Comparison of ENCODE assay signal across 8 mouse cellular contexts in genomic region chr1:133800512-133800911, GRCm38 (mm10). TPM values are rescaled to one million over a fixed set of nuclear protein-coding genes. Genes with fewer than 3 reads are reported as not detected.
A peak's percentile ranks its signal among the peaks of the same experiment; 100 is the strongest.
DNase-seq lines count a peak whose midpoint lies in the region; ATAC-seq and TF ChIP-seq lines count a peak whose summit lies in the region.

No protein-coding gene starts in this region.

- no peak for DNase-seq in heart, postnatal 36 days
- DNase-seq in CH12.LX (ENCODE audit: extremely low read depth): peak; percentile 33
- DNase-seq in limb, embryonic 11.5 days (ENCODE audit: low spot score): peak; percentile 26
- peak; percentile 9 for DNase-seq in splenic B cell, adult 2 months (ENCODE audit: low read depth, low spot score)
- no peak for DNase-seq in retina, postnatal 1 day
- DNase-seq in right cerebral cortex, adult 18-20 months: no peak

- 0 out of 2 replicates have a peak, but pooled peaks cover 5% of the 10 kb centered on the region for H3K36me3 ChIP-seq in heart, embryonic 13.5 days
- H3K36me3 ChIP-seq in CH12.LX (replicated peaks in 1 of 2; ENCODE audit: control insufficient read depth in 1 of 2, insufficient read depth in 1 of 2, low read length in 1 of 2): peaks cover 0 to 4% of the 10 kb centered on the region in 2 experiments
- no peaks in the 10 kb centered on the region for H3K36me3 ChIP-seq in embryonic facial prominence, embryonic 15.5 days
- H3K36me3 ChIP-seq in limb, embryonic 11.5 days (ENCODE audit: control insufficient read depth, insufficient read depth, low read length): no peaks in the 10 kb centered on the region
- H3K36me3 ChIP-seq in splenic B cell, adult 2 months (ENCODE audit: control insufficient read depth, insufficient read depth, low read length, poor library complexity, severe bottlenecking): no peaks in the 10 kb centered on the region

- TF ChIP-seq EP300 in CH12.LX (IDR thresholded peaks at IDR 0.05; ENCODE audit: low read length): no peak

- under 1% methylated on average over 16 of the region's 16 CpGs for WGBS in heart, embryonic 13.5 days
- WGBS in embryonic facial prominence, embryonic 15.5 days: under 1% methylated on average over 16 of the region's 16 CpGs
- WGBS in limb, embryonic 11.5 days: under 1% methylated on average over 16 of the region's 16 CpGs

- no peaks in the 10 kb centered on the region for H3K79me2 ChIP-seq in CH12.LX (replicated peaks; ENCODE audit: control insufficient read depth, extremely low read depth, insufficient read depth, poor library complexity, severe bottlenecking)

- H3K4me1 ChIP-seq in heart, embryonic 13.5 days: peaks cover 65% of the 10 kb centered on the region
- peaks cover 12 to 37% of the 10 kb centered on the region in 2 experiments for H3K4me1 ChIP-seq in CH12.LX (ENCODE audit: control insufficient read depth in 1 of 2, insufficient read depth in 2 of 2)
- peaks cover 55% of the 10 kb centered on the region for H3K4me1 ChIP-seq in embryonic facial prominence, embryonic 15.5 days
- peaks cover 12% of the 10 kb centered on the region for H3K4me1 ChIP-seq in limb, embryonic 11.5 days (ENCODE audit: control insufficient read depth, insufficient read depth, low read length)

- in situ Hi-C loops in CH12.LX (cut with MboI; ENCODE audit: low pct_ligation_motif_present, low pct_unique_long_range_greater_than_20kb, low sequenced_read_pairs): no loop called here

- dilution Hi-C loops in CH12.LX (cut with MboI; ENCODE audit: extremely low pct_ligation_motif_present, extremely low pct_unique_long_range_greater_than_20kb, low sequenced_read_pairs): no loop called here

- TF ChIP-seq RAD21 in CH12.LX (IDR thresholded peaks at IDR 0.05; ENCODE audit: low read depth, low read length): no peak

- H3K27me3 ChIP-seq in heart, embryonic 13.5 days (replicated peaks): no peaks in the 10 kb centered on the region; the same call in 1 of the 2 replicates
- H3K27me3 ChIP-seq in CH12.LX (replicated peaks): peaks cover 18% of the 10 kb centered on the region
- H3K27me3 ChIP-seq in embryonic facial prominence, embryonic 15.5 days: no peaks in the 10 kb centered on the region
- 0 out of 2 replicates have a peak, but pooled peaks cover 2% of the 10 kb centered on the region for H3K27me3 ChIP-seq in limb, embryonic 11.5 days (ENCODE audit: control insufficient read depth, insufficient read depth, low read length)
- H3K27me3 ChIP-seq in splenic B cell, adult 2 months (ENCODE audit: control insufficient read depth, insufficient read depth, low read length, poor library complexity, severe bottlenecking): no peaks in the 10 kb centered on the region

- H3K27ac ChIP-seq in heart, embryonic 13.5 days (replicated peaks): peak overlapping the region; percentile 82
- no peak overlapping the region for H3K27ac ChIP-seq in CH12.LX (ENCODE audit: insufficient read depth, low read depth)
- peak overlapping the region; percentile 93 for H3K27ac ChIP-seq in embryonic facial prominence, embryonic 15.5 days (replicated peaks)
- H3K27ac ChIP-seq in limb, embryonic 11.5 days (replicated peaks; ENCODE audit: low read depth, low read length): no peak overlapping the region

- TF ChIP-seq POLR2A in CH12.LX (IDR thresholded peaks at IDR 0.05; ENCODE audit: low read depth, low read length): no peak

- TF ChIP-seq CTCF in CH12.LX (conservative IDR thresholded peaks at IDR 0.05 in 1 of 2, IDR thresholded peaks at IDR 0.05 in 1 of 2; ENCODE audit: low read depth in 2 of 2, low read length in 2 of 2): no peak

- ATAC-seq in heart, embryonic 13.5 days (ENCODE audit: extremely low read depth, insufficient number of reproducible peaks, low FRiP score, low TSS enrichment): no peak; the same call in 1 of the 2 replicates
- 0 out of 2 replicates have a peak, but pooled peaks have one; percentile 13 for ATAC-seq in embryonic facial prominence, embryonic 15.5 days (ENCODE audit: insufficient number of reproducible peaks, low FRiP score, low TSS enrichment, low read depth)
- ATAC-seq in limb, embryonic 11.5 days (ENCODE audit: insufficient number of reproducible peaks, low FRiP score, low TSS enrichment, low read depth): 0 out of 2 replicates have a peak, but pooled peaks have one; percentile 15

- intact Hi-C loops in heart, postnatal 36 days (cut with DNase I): loop anchor here (1.0 to 2.0 kb wide), 2 partner anchors 54 to 92 kb away; no protein-coding TSS in a partner anchor

- peak overlapping the region; percentile 62 for H3K4me3 ChIP-seq in heart, embryonic 13.5 days
- peak overlapping the region; percentile 49 to 61 (median 60) for H3K4me3 ChIP-seq in CH12.LX (replicated peaks in 1 of 3; ENCODE audit: low read depth in 2 of 3, low read length in 2 of 3, poor library complexity in 1 of 3)
- peak overlapping the region; percentile 72 for H3K4me3 ChIP-seq in embryonic facial prominence, embryonic 15.5 days (replicated peaks)
- H3K4me3 ChIP-seq in limb, embryonic 11.5 days (ENCODE audit: low read depth, low read length): peak overlapping the region; percentile 53

- peak overlapping the region; percentile 86 for H3K9ac ChIP-seq in heart, embryonic 13.5 days
- peak overlapping the region; percentile 0; the same call in 1 of the 2 replicates for H3K9ac ChIP-seq in CH12.LX (ENCODE audit: insufficient read depth, low read depth)
- peak overlapping the region; percentile 53 for H3K9ac ChIP-seq in embryonic facial prominence, embryonic 15.5 days
- H3K9ac ChIP-seq in limb, embryonic 11.5 days (ENCODE audit: low read length): peak overlapping the region; percentile 51

- H3K9me3 ChIP-seq in heart, embryonic 13.5 days: no peaks in the 10 kb centered on the region
- H3K9me3 ChIP-seq in CH12.LX (replicated peaks; ENCODE audit: low read length): no peaks in the 10 kb centered on the region
- H3K9me3 ChIP-seq in embryonic facial prominence, embryonic 15.5 days (replicated peaks): no peaks in the 10 kb centered on the region
- H3K9me3 ChIP-seq in limb, embryonic 11.5 days (ENCODE audit: control insufficient read depth, low read length): no peaks in the 10 kb centered on the region

- H3K4me2 ChIP-seq in heart, embryonic 13.5 days: peak overlapping the region; percentile 73
- peak overlapping the region; percentile 76 for H3K4me2 ChIP-seq in CH12.LX (ENCODE audit: insufficient read depth, low read depth, poor library complexity, severe bottlenecking)
- H3K4me2 ChIP-seq in embryonic facial prominence, embryonic 15.5 days (replicated peaks): peak overlapping the region; percentile 86
- H3K4me2 ChIP-seq in limb, embryonic 11.5 days (ENCODE audit: low read depth, severe bottlenecking): peak overlapping the region; percentile 95

TF ChIP-seq in CH12.LX, 34 proteins besides CTCF, POLR2A, EP300 and RAD21:
- TF ChIP-seq NELFE (IDR thresholded peaks at IDR 0.05; ENCODE audit: low read depth, low read length) (no peak), TCF12 (IDR thresholded peaks at IDR 0.05; ENCODE audit: low read depth, low read length) (0 out of 2 replicates have a peak, but pooled peaks have one; percentile 14), TBP (conservative IDR thresholded peaks at IDR 0.05; ENCODE audit: low read depth, low read length) (no peak)

RNA-seq across cellular contexts. Expression of gene Atp2b4, which starts 0.3 kb away (rescaled TPM):
- 13.9 and 16.8 TPM in 2 replicates for polyA plus RNA-seq in heart, embryonic 13.5 days (2015; fragmentation: Nextera tagmentation; extraction: Ambion mirVana)
- 10 to 100 TPM; 19.5 to 23.7 TPM for total RNA-seq in heart, postnatal 36 days (2021)
- total RNA-seq in CH12.LX (2012; rRNA removed): 15.9 and 17.5 TPM in 2 replicates
- 5.8 and 6.9 TPM in 2 replicates for total RNA-seq in CH12.LX (2014; rRNA removed)
- 16.2 and 18.4 TPM in 2 replicates for polyA plus RNA-seq in CH12.LX (2012; ENCODE audit: insufficient read length, low read depth)
- 22.3 and 24.4 TPM in 2 replicates for polyA plus RNA-seq in embryonic facial prominence, embryonic 15.5 days (2015; fragmentation: Nextera tagmentation; extraction: Ambion mirVana)
- 5.8 and 7.4 TPM in 2 replicates for polyA plus RNA-seq in limb, embryonic 11.5 days (2014; fragmentation: Nextera tagmentation; extraction: Ambion mirVana)

Comparison
In these comparisons a context has a peak if more than half of its experiments do, and no peak if none do; other contexts are left out.
1. H3K27ac ChIP-seq: peak in heart, embryonic 13.5 days (single experiment) and embryonic facial prominence, embryonic 15.5 days (single experiment); none in CH12.LX (single experiment) and limb, embryonic 11.5 days (single experiment).
2. H3K9ac ChIP-seq: peak in every context shown above with its lines; median percentile 86 in heart, embryonic 13.5 days; 53 in embryonic facial prominence, embryonic 15.5 days; 51 in limb, embryonic 11.5 days; 0 in CH12.LX.
3. DNase-seq: peak in CH12.LX (single experiment), limb, embryonic 11.5 days (single experiment) and splenic B cell, adult 2 months (single experiment); none in heart, postnatal 36 days (0 of 2), retina, postnatal 1 day (single experiment) and right cerebral cortex, adult 18-20 months (single experiment).
4. Peak in every context shown above with its lines, with median percentiles within 50 percentile points of each other: H3K4me2 ChIP-seq and H3K4me3 ChIP-seq.